Mouse (Mus musculus): ENCODE results near the gene Hmgxb4.

Gene Hmgxb4

DNA sequence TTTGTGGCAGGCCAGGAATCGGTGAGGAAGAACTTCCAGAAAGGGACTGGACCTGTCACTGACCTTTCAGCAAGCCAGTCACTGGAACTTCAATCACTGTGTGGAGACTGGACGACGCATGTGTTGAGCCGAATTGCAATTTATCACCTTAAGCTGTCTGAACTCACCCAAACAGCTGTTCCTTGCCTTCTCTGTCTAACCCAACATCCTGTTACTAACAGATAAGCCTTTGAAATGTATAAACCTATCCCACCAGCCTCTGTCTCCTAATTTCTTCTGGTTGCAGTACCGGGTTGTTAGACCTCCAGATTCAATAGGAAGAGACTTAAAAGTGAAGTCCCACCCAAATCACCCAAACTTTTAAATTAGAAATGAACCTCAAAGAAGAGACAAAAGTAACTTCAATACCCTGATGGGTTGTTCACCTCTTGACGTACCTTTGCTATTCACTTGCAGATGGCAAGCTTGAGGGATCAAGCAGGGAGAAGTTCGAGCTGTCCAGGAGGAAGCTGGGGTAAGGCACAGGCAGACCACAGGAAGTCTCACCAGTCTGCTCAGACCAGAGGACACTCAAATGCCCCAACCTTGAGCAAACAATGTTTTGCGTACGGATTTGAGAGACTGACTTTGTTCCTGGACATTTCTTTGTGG lies 13.0 kb upstream of the Hmgxb4 start:
- TF ChIP-seq CTCF (conservative IDR thresholded peaks at IDR 0.05; ENCODE audit: low read length) = no peak
- no peak for TF ChIP-seq POU5F1 (IDR thresholded peaks at IDR 0.05; ENCODE audit: borderline replicate concordance, low read length)
- 0 out of 2 replicates have a peak, but pooled peaks have one; percentile 41 for TF ChIP-seq NANOG (IDR thresholded peaks at IDR 0.05; ENCODE audit: borderline replicate concordance, low read length)
- H3K4me3 ChIP-seq (replicated peaks; ENCODE audit: low read length) = 0 out of 2 replicates have a peak overlapping the region, but pooled peaks have one; percentile 13
- H3K4me1 ChIP-seq (replicated peaks; ENCODE audit: low read depth, low read length) = peaks cover 47% of the 10 kb centered on the region
- no peaks in the 10 kb centered on the region for H3K36me3 ChIP-seq (ENCODE audit: insufficient read depth, low read length)
- H3K27me3 ChIP-seq (ENCODE audit: insufficient read depth, low read length) = no peaks in the 10 kb centered on the region
- H3K9me3 ChIP-seq (ENCODE audit: low read length) = no peaks in the 10 kb centered on the region

DNA sequence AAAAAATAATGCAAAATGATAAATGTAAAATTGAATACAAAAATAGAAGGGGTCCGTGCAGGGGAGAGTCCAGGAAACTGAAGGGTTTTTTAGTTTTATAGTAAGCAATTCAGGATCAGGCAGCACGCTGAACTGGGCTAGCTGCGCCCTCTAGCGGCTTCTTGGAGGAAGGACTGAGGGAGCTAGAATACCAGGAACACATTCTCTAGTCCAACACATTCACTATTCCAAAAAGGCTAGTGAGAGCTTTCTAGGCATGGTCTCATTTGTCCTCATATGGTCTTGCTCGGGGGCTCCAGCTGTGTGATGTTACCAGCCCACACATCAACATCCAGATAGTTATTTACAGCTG lies 12.5 kb upstream of the Hmgxb4 start:
- Histone ChIP-seq H3K27me3 (ENCODE audit: insufficient read depth, low read length) (no peaks in the 10 kb centered on the region), H3K4me3 (replicated peaks; ENCODE audit: low read length) (0 out of 2 replicates have a peak overlapping the region, but pooled peaks have one; percentile 13), H3K4me1 (replicated peaks; ENCODE audit: low read depth, low read length) (peaks cover 47% of the 10 kb centered on the region), H3K9me3 (ENCODE audit: low read length) (no peaks in the 10 kb centered on the region), H3K36me3 (ENCODE audit: insufficient read depth, low read length) (no peaks in the 10 kb centered on the region)
- TF ChIP-seq CTCF (conservative IDR thresholded peaks at IDR 0.05; ENCODE audit: low read length) (peak; percentile 89), NANOG (IDR thresholded peaks at IDR 0.05; ENCODE audit: borderline replicate concordance, low read length) (no peak)

DNA sequence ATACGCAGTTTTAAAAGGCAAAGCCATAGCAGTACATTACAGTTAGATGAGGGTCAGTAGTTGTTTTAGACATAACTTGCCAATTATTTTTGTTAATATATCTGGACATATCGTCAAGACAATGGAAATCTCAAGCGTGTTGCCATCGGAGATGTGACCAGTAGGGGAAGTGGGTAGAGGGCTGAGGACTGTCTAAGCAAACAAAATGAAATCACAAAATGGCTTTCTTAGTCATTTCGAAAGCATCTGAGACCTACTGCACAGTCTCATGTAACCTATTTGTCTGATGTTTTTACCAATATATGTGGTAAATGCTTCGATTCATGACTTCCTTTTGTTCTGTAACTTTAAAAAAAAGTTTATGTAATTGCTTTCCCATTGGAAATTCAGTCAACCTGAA lies 11.3 kb upstream of the Hmgxb4 start:
- no peaks in the 10 kb centered on the region for H3K27me3 ChIP-seq (ENCODE audit: insufficient read depth, low read length)
- no peak overlapping the region for H3K4me3 ChIP-seq (replicated peaks; ENCODE audit: low read length)
- no peak for TF ChIP-seq POU5F1 (IDR thresholded peaks at IDR 0.05; ENCODE audit: borderline replicate concordance, low read length)
- H3K4me1 ChIP-seq (replicated peaks; ENCODE audit: low read depth, low read length) = peaks cover 48% of the 10 kb centered on the region
- H3K36me3 ChIP-seq (ENCODE audit: insufficient read depth, low read length) = no peaks in the 10 kb centered on the region
- H3K9me3 ChIP-seq (ENCODE audit: low read length) = no peaks in the 10 kb centered on the region

DNA sequence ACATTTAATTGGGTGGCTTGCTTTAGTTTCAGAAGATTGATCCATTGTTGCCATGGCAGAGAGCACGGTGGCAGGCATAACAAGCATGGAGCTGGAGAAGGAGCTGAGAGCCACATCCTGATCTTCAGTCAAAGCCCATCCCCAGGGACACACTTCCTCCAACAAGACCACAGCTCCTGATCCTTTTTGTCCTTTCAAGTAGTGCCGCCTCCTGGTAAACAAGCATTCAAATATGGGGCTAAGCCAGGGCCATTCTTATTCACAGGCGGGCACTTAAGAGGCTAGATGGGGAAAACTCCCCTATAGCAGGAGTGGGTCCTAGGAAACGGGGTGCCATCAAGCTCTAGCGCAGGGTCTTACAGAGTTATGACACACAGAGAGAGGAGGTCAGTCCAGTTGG lies 5.7 kb upstream of the Hmgxb4 start:
- H3K9me3 ChIP-seq (ENCODE audit: low read length) = no peaks in the 10 kb centered on the region
- TF ChIP-seq POU5F1 (IDR thresholded peaks at IDR 0.05; ENCODE audit: borderline replicate concordance, low read length) (no peak), CTCF (conservative IDR thresholded peaks at IDR 0.05; ENCODE audit: low read length) (no peak), NANOG (IDR thresholded peaks at IDR 0.05; ENCODE audit: borderline replicate concordance, low read length) (no peak)
- H3K4me1 ChIP-seq (replicated peaks; ENCODE audit: low read depth, low read length) = peaks cover 55% of the 10 kb centered on the region
- H3K36me3 ChIP-seq (ENCODE audit: insufficient read depth, low read length) = no peaks in the 10 kb centered on the region
- peak overlapping the region; percentile 51; the same call in 1 of the 2 replicates for H3K4me3 ChIP-seq (replicated peaks; ENCODE audit: low read length)
- no peaks in the 10 kb centered on the region for H3K27me3 ChIP-seq (ENCODE audit: insufficient read depth, low read length)

DNA sequence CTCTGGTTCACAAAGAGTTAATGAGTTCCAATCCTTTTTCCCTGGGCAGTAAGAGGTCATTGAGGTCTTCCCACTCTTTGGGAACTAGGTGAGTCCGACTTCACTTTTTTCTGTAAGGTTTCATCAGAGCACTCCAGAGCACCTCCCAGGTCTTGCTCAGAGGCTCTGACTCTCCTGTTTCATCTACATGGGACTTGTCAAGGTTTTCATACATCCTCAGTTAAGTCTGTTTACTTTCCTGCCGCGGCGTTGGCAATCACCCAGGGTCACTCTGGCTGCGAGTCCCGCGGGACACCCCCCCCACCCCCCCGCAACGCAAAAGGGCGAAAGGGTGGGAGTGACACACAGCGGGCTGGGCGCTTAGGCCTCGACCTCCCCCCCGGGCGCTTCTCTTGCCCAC lies 3.1 kb upstream of the Hmgxb4 start:
- no peak overlapping the region for H3K4me3 ChIP-seq (replicated peaks; ENCODE audit: low read length)
- H3K4me1 ChIP-seq (replicated peaks; ENCODE audit: low read depth, low read length) = peaks cover 61% of the 10 kb centered on the region
- no peaks in the 10 kb centered on the region for H3K27me3 ChIP-seq (ENCODE audit: insufficient read depth, low read length)
- no peak for TF ChIP-seq NANOG (IDR thresholded peaks at IDR 0.05; ENCODE audit: borderline replicate concordance, low read length)
- no peak for TF ChIP-seq POU5F1 (IDR thresholded peaks at IDR 0.05; ENCODE audit: borderline replicate concordance, low read length)
- TF ChIP-seq CTCF (conservative IDR thresholded peaks at IDR 0.05; ENCODE audit: low read length) = no peak
- H3K9me3 ChIP-seq (ENCODE audit: low read length) = no peaks in the 10 kb centered on the region
- no peaks in the 10 kb centered on the region for H3K36me3 ChIP-seq (ENCODE audit: insufficient read depth, low read length)

DNA sequence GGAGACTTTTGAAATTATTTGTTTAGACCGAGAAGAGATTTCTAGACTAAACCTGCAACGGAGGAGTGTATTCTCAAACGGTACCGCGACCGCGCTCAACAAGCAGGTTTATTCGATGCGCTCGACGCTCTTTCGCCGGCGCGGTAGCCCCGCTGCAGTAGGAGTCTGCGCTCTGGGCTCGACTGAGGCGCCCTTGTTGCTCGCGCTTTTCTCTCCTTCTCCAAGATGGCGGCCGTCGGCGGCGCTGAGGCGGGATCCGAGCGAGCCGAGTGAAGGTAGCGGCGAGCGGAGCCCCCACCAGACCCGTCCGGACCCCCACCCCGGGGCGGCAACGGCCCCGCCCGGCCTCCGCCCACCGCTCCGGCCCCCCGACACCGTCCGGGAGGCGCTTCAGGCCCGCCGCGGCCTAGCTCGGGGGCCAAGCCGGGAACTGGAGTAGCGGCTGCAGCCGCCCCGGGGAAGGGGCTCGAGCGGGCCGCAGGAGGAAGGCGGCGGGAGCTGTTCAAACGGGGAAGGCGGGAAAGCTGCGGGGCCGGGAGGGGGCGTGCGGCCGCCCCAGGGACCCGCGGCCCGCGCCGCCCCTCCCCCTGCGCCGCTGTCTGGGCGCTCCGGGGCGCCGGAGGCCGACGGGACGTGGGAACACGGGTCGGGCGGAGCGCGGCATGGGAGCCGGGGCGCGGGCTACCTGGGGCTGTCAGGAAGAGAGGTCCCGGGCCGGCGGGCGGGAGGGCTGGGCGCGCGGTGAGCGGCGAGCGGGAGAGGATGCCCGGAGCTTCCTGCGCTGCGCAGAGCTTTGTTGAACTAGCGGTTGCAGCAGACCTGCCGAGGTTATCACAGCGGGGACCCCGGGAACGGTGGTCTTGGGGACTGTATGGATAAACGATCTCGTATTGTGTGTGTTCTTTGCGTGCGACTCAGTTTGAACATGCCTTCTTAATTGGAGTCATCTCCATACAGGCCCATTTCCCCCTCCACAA lies 607 bp downstream of the Hmgxb4 start:
- Histone ChIP-seq H3K36me3 (ENCODE audit: insufficient read depth, low read length) (peaks cover 17% of the 10 kb centered on the region), H3K27me3 (ENCODE audit: insufficient read depth, low read length) (no peaks in the 10 kb centered on the region), H3K4me1 (replicated peaks; ENCODE audit: low read depth, low read length) (peaks cover 79% of the 10 kb centered on the region), H3K4me3 (replicated peaks; ENCODE audit: low read length) (peak overlapping the region; percentile 89), H3K9me3 (ENCODE audit: low read length) (no peaks in the 10 kb centered on the region)
- no peak for TF ChIP-seq POU5F1 (IDR thresholded peaks at IDR 0.05; ENCODE audit: borderline replicate concordance, low read length)

DNA sequence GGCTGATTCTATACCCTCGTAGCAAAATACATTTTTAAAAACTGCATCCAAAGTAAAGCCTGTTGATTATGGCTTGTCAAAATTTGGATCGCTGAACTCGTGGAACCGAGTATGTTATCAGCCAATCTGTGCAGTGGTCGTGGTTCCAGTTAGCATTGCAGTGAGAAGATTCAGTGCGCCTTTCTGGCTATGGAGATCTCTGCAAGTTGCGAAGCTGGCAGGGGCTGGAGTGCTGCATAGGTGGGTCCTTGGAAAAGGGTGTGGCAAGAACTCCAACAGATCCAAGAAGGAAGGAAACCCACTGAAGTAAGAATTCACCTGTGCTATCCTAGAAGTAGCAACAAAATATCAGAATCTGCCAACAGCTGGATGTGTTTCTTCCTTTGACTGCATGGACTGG lies 1.4 kb downstream of the Hmgxb4 start:
- no peaks in the 10 kb centered on the region for H3K9me3 ChIP-seq (ENCODE audit: low read length)
- H3K4me1 ChIP-seq (replicated peaks; ENCODE audit: low read depth, low read length) = peaks cover 78% of the 10 kb centered on the region
- H3K36me3 ChIP-seq (ENCODE audit: insufficient read depth, low read length) = peaks cover 25% of the 10 kb centered on the region
- TF ChIP-seq POU5F1 (IDR thresholded peaks at IDR 0.05; ENCODE audit: borderline replicate concordance, low read length) = no peak
- H3K27me3 ChIP-seq (ENCODE audit: insufficient read depth, low read length) = no peaks in the 10 kb centered on the region
- peak overlapping the region; percentile 89 for H3K4me3 ChIP-seq (replicated peaks; ENCODE audit: low read length)

DNA sequence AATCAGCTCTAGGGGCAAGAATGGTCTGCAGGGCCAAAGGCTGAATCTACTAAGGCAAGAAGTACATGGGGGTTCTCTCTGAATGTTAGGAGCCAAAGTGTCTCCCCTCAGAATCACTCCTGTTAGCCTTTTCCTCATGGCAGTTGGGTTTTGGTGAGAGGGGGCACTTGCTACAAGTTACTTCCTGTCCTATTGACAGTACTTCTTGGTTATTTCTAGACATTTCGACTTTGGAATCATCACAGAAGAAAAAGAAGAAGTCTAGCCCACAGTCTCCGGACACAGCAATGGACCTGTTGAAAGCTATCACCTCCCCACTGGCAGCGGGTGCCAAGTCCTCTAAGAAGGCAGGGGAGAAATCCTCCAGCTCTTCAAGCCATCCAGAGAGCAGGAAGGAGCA lies 7.3 kb downstream of the Hmgxb4 start:
- 0 out of 2 replicates have a peak, but pooled peaks cover 3% of the 10 kb centered on the region for H3K27me3 ChIP-seq (ENCODE audit: insufficient read depth, low read length)
- H3K36me3 ChIP-seq (ENCODE audit: insufficient read depth, low read length) = peaks cover 62% of the 10 kb centered on the region
- peaks cover 63% of the 10 kb centered on the region for H3K4me1 ChIP-seq (replicated peaks; ENCODE audit: low read depth, low read length)
- no peak overlapping the region for H3K4me3 ChIP-seq (replicated peaks; ENCODE audit: low read length)
- no peaks in the 10 kb centered on the region for H3K9me3 ChIP-seq (ENCODE audit: low read length)
- TF ChIP-seq CTCF (conservative IDR thresholded peaks at IDR 0.05; ENCODE audit: low read length) = no peak
- no peak for TF ChIP-seq NANOG (IDR thresholded peaks at IDR 0.05; ENCODE audit: borderline replicate concordance, low read length)

DNA sequence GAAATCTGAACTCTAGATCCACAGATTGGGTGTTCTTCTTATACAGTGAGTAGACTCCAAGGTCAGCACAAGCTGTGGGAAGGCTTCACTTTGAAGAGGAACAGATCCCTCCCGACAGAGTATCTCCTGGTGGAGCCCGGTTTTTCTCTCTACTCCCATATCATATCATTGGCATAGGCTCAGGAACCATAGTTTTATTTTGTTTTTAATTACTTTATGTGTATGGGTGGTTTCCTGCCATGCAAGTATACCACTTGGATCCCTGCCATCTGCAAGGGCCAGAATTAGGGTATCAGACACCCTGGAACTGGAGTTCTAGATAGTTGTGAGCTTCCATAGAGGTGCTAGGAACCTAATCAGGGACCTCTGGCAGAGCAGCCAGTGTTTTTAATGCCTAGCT lies 15.7 kb downstream of the Hmgxb4 start:
- TF ChIP-seq CTCF (conservative IDR thresholded peaks at IDR 0.05; ENCODE audit: low read length) = no peak
- TF ChIP-seq NANOG (IDR thresholded peaks at IDR 0.05; ENCODE audit: borderline replicate concordance, low read length) = no peak
- TF ChIP-seq POU5F1 (IDR thresholded peaks at IDR 0.05; ENCODE audit: borderline replicate concordance, low read length) = no peak
- H3K4me1 ChIP-seq (replicated peaks; ENCODE audit: low read depth, low read length) = peaks cover 79% of the 10 kb centered on the region
- H3K27me3 ChIP-seq (ENCODE audit: insufficient read depth, low read length) = no peaks in the 10 kb centered on the region
- peaks cover 56% of the 10 kb centered on the region for H3K36me3 ChIP-seq (ENCODE audit: insufficient read depth, low read length)
- no peak overlapping the region for H3K4me3 ChIP-seq (replicated peaks; ENCODE audit: low read length)
- no peaks in the 10 kb centered on the region for H3K9me3 ChIP-seq (ENCODE audit: low read length)
